Mouse (Mus musculus) cerebellum, adult 11-12 months (tissue): ENCODE measurements at regions not wholly inside any gene's neighbourhood (a gene's known extent, or its start where the extent isn't known, plus 50 kb on each side); places are given as distances from the start of the nearest gene placed in this dataset.
"Not testable (repeated sequence)": the region's sequence is repeated elsewhere in the genome, so short reads cannot be mapped to it uniquely, and the experiment has no call there.

Experiments used
- DNase-seq: peaks from one replicate; pipeline ENCODE4 v3.0.0; 2022

GRCm38 (mm10) chr14:15880146-15880545, 368.9 kb upstream of the Ngly1 start:
- DNase-seq = peak; percentile 38

- no peak for DNase-seq
Measured at GRCm38 (mm10) chr14:15881284-15881683, 367.8 kb upstream of the Ngly1 start.

- DNase-seq = peak; percentile 56
Measured at GRCm38 (mm10) chr14:15884641-15885340, 364.3 kb upstream of the Ngly1 start.

- no peak for DNase-seq
Measured at GRCm38 (mm10) chr14:15897098-15897497, 352.0 kb upstream of the Ngly1 start.

GRCm38 (mm10) chr14:15906429-15906828, 342.7 kb upstream of the Ngly1 start:
- not testable (repeated sequence) for DNase-seq

- DNase-seq = not testable (repeated sequence)
Measured at GRCm38 (mm10) chr14:15913206-15913605, 335.9 kb upstream of the Ngly1 start.

- no peak for DNase-seq
Measured at GRCm38 (mm10) chr14:15914176-15914575, 334.9 kb upstream of the Ngly1 start.

GRCm38 (mm10) chr14:15924676-15925075, 324.4 kb upstream of the Ngly1 start:
- DNase-seq = not testable (repeated sequence)

- DNase-seq = no peak
Measured at GRCm38 (mm10) chr14:15934729-15935128, 314.4 kb upstream of the Ngly1 start.

- DNase-seq = no peak
Measured at GRCm38 (mm10) chr14:15970321-15970720, 278.8 kb upstream of the Ngly1 start.

- no peak for DNase-seq
Measured at GRCm38 (mm10) chr14:15970767-15971166, 278.3 kb upstream of the Ngly1 start.

GRCm38 (mm10) chr14:15971306-15971705, 277.8 kb upstream of the Ngly1 start:
- no peak for DNase-seq

- DNase-seq = no peak
Measured at GRCm38 (mm10) chr14:15977366-15977765, 271.7 kb upstream of the Ngly1 start.

- DNase-seq = no peak
Measured at GRCm38 (mm10) chr14:15978329-15978728, 270.8 kb upstream of the Ngly1 start.

GRCm38 (mm10) chr14:16005409-16005808, 243.7 kb upstream of the Ngly1 start:
- no peak for DNase-seq

- DNase-seq = no peak
Measured at GRCm38 (mm10) chr14:16006968-16007367, 242.1 kb upstream of the Ngly1 start.

- DNase-seq = no peak
Measured at GRCm38 (mm10) chr14:16009778-16010177, 239.3 kb upstream of the Ngly1 start.

- DNase-seq = no peak
Measured at GRCm38 (mm10) chr14:16023853-16024252, 225.2 kb upstream of the Ngly1 start.

GRCm38 (mm10) chr14:16037771-16038170, 211.3 kb upstream of the Ngly1 start:
- DNase-seq = no peak

GRCm38 (mm10) chr14:16038336-16038735, 210.7 kb upstream of the Ngly1 start:
- no peak for DNase-seq

- peak; percentile 4 for DNase-seq
Measured at GRCm38 (mm10) chr14:16044466-16044865, 204.6 kb upstream of the Ngly1 start.

GRCm38 (mm10) chr14:16072534-16072933, 176.5 kb upstream of the Ngly1 start:
- not testable (repeated sequence) for DNase-seq

GRCm38 (mm10) chr14:16074089-16074488, 175.0 kb upstream of the Ngly1 start:
- peak; percentile 78 for DNase-seq

GRCm38 (mm10) chr14:16079096-16079495, 170.0 kb upstream of the Ngly1 start:
- no peak for DNase-seq

GRCm38 (mm10) chr14:16087231-16087630, 161.8 kb upstream of the Ngly1 start:
- not testable (repeated sequence) for DNase-seq
